ENCODE assay signal across 8 mouse cellular contexts in genomic region chr11:108857678-108858338, GRCm38 (mm10).
DNase-seq lines count a peak whose midpoint lies in the region; ATAC-seq lines count a peak whose summit lies in the region.

No protein-coding gene starts in this region.

- no peaks in the 10 kb centered on the region for H3K9me3 ChIP-seq in forebrain, embryonic 16.5 days (ENCODE audit: control insufficient read depth, low read length)
- no peaks in the 10 kb centered on the region for H3K9me3 ChIP-seq in midbrain, embryonic 14.5 days (ENCODE audit: control insufficient read depth, low read length)
- no peaks in the 10 kb centered on the region for H3K9me3 ChIP-seq in heart, embryonic 12.5 days (replicated peaks)

- H3K27ac ChIP-seq in forebrain, embryonic 16.5 days (ENCODE audit: low read length) = peak overlapping the region; percentile 44; the same call in 1 of the 2 replicates
- peak overlapping the region; percentile 55; the same call in 1 of the 2 replicates for H3K27ac ChIP-seq in midbrain, embryonic 14.5 days (replicated peaks; ENCODE audit: low read depth, low read length)
- no peak overlapping the region for H3K27ac ChIP-seq in heart, embryonic 12.5 days (ENCODE audit: poor library complexity, severe bottlenecking)

- intact Hi-C loops in left cerebral cortex, postnatal 25 days (cut with DNase I) = loop anchor here (5.0 kb wide), 1 partner anchor 64 kb away; the partner anchor contains the start of gene Axin2

- peaks cover 11% of the 10 kb centered on the region for H3K4me1 ChIP-seq in forebrain, embryonic 16.5 days (replicated peaks; ENCODE audit: control insufficient read depth, insufficient read depth, low read length)
- H3K4me1 ChIP-seq in midbrain, embryonic 14.5 days (ENCODE audit: control insufficient read depth, insufficient read depth, low read length) = peaks cover 16% of the 10 kb centered on the region
- H3K4me1 ChIP-seq in heart, embryonic 12.5 days (replicated peaks) = no peaks in the 10 kb centered on the region

- no peak for ATAC-seq in forebrain, embryonic 16.5 days
- ATAC-seq in midbrain, embryonic 14.5 days (ENCODE audit: low FRiP score, low TSS enrichment) = no peak
- ATAC-seq in heart, embryonic 12.5 days (ENCODE audit: insufficient number of reproducible peaks, low FRiP score) = no peak
- no peak for ATAC-seq in CD4-positive, CD25-positive, alpha-beta regulatory T cell, adult 4 months

- DNase-seq in ovary, adult 18-20 months (ENCODE audit: low spot score) = peak; percentile 44
- DNase-seq in ovary, postnatal 14 days (ENCODE audit: low spot score) = no peak
- peak; percentile 74 to 79 for DNase-seq in left cerebral cortex, postnatal 25 days (ENCODE audit: low spot score in 2 of 2)
- peak; percentile 73 for DNase-seq in midbrain, embryonic 14.5 days
- no peak for DNase-seq in heart, postnatal 4 days

- H3K9ac ChIP-seq in forebrain, embryonic 16.5 days (replicated peaks; ENCODE audit: low read depth, low read length) = no peak overlapping the region
- H3K9ac ChIP-seq in midbrain, embryonic 14.5 days (replicated peaks; ENCODE audit: low read length) = no peak overlapping the region
- no peak overlapping the region for H3K9ac ChIP-seq in heart, embryonic 12.5 days

- no peak overlapping the region for H3K4me2 ChIP-seq in forebrain, embryonic 16.5 days (ENCODE audit: low read length)
- H3K4me2 ChIP-seq in midbrain, embryonic 14.5 days (ENCODE audit: low read length) = no peak overlapping the region
- H3K4me2 ChIP-seq in heart, embryonic 12.5 days = no peak overlapping the region

- H3K27me3 ChIP-seq in forebrain, embryonic 16.5 days (replicated peaks; ENCODE audit: control insufficient read depth, insufficient read depth, low read length) = no peaks in the 10 kb centered on the region
- no peaks in the 10 kb centered on the region for H3K27me3 ChIP-seq in midbrain, embryonic 14.5 days (ENCODE audit: control insufficient read depth, insufficient read depth, low read length)
- H3K27me3 ChIP-seq in heart, embryonic 12.5 days (replicated peaks) = no peaks in the 10 kb centered on the region

- WGBS in forebrain, embryonic 16.5 days = 33% methylated on average over 7 of the region's 7 CpGs
- WGBS in midbrain, embryonic 14.5 days = 31% methylated on average over 7 of the region's 7 CpGs
- 63% methylated on average over 7 of the region's 7 CpGs for WGBS in heart, embryonic 12.5 days

- H3K4me3 ChIP-seq in forebrain, embryonic 16.5 days (replicated peaks; ENCODE audit: low read length) = no peak overlapping the region
- H3K4me3 ChIP-seq in midbrain, embryonic 14.5 days (replicated peaks; ENCODE audit: low read depth, low read length) = no peak overlapping the region
- H3K4me3 ChIP-seq in heart, embryonic 12.5 days = no peak overlapping the region

- H3K36me3 ChIP-seq in forebrain, embryonic 16.5 days (ENCODE audit: control insufficient read depth, insufficient read depth) = no peaks in the 10 kb centered on the region
- H3K36me3 ChIP-seq in midbrain, embryonic 14.5 days (ENCODE audit: control insufficient read depth, insufficient read depth, low read length) = no peaks in the 10 kb centered on the region
- no peaks in the 10 kb centered on the region for H3K36me3 ChIP-seq in heart, embryonic 12.5 days

Comparison
In these comparisons a context has a peak if more than half of its experiments do, and no peak if none do; other contexts are left out.
1. DNase-seq: peak in ovary, adult 18-20 months (single experiment), left cerebral cortex, postnatal 25 days (2 of 2) and midbrain, embryonic 14.5 days (single experiment); none in ovary, postnatal 14 days (single experiment) and heart, postnatal 4 days (single experiment).